11 mouse cellular contexts compared by ENCODE assay signal in the genomic region with DNA sequence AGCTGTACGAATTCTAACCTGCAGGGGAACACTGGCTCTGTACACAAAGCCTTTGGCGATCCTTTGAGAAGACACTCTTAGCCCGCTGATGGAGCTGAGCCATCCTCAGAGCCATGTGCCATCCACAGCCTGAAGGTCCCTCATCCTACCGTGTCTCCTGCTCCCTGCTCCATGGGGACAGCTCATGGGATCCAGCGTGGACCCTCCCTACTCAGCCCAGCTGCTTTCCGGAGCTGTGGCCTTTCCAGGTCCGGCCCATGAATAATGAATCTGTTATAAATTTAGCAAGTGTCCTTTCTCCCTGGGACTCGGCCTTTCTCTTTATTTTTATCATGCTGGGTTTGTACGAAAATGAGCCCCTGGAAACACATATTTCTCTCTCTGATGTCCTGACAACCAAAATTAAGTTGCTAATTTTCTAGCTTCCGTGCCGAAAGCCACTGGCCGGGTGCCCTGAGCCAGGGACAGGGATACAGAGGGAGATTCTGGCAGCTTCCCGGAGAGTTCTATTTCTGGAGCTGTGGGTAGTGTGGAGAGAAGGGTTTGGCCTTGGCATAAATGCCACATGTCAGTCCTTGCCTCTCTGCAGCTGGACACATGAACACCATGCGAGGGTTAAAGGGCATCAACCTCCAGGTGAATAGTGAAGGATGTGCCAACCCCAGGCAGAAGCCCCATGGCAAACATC. TPM values are rescaled to one million over a fixed set of nuclear protein-coding genes. Genes with fewer than 3 reads are reported as not detected.
DNase-seq lines count a peak whose midpoint lies in the region; ATAC-seq and TF ChIP-seq lines count a peak whose summit lies in the region.
"Had no signal": no experiment of that assay in that cellular context is flagged by ENCODE, and none has a peak within 500 bp of the region (broad histone marks: within the 10 kb centered on the region; RNA-seq: fewer than 3 reads in every experiment).

No protein-coding gene starts in this region.

- no peaks in the 10 kb centered on the region for H3K4me1 ChIP-seq in intestine, embryonic 16.5 days (ENCODE audit: control insufficient read depth, insufficient read depth, low read length)
- no peaks in the 10 kb centered on the region for H3K4me1 ChIP-seq in intestine, postnatal 0 days (replicated peaks; ENCODE audit: control insufficient read depth, insufficient read depth, low read length)
- peaks cover 11% of the 10 kb centered on the region for H3K4me1 ChIP-seq in heart, embryonic 13.5 days

- intact Hi-C loops in left cerebral cortex, postnatal 4 days (cut with DNase I), result no loop called here

- no peak overlapping the region for H3K4me2 ChIP-seq in intestine, embryonic 16.5 days (ENCODE audit: low read depth, low read length)
- no peak overlapping the region for H3K4me2 ChIP-seq in intestine, postnatal 0 days (replicated peaks; ENCODE audit: low read depth)
- H3K4me2 ChIP-seq in heart, embryonic 13.5 days, result no peak overlapping the region; the same call in 1 of the 2 replicates
- H3K4me2 ChIP-seq: midbrain, embryonic 12.5 days had no signal

- no peak overlapping the region for H3K27ac ChIP-seq in intestine, embryonic 16.5 days (ENCODE audit: low read length)
- no peak overlapping the region for H3K27ac ChIP-seq in intestine, postnatal 0 days (ENCODE audit: low read depth, low read length)
- H3K27ac ChIP-seq in heart, embryonic 13.5 days (replicated peaks), result no peak overlapping the region
- H3K27ac ChIP-seq: midbrain, embryonic 12.5 days had no signal

- WGBS in intestine, embryonic 16.5 days, result 68% methylated on average over 14 of the region's 14 CpGs
- 72% methylated on average over 14 of the region's 14 CpGs for WGBS in intestine, postnatal 0 days
- 60% methylated on average over 14 of the region's 14 CpGs for WGBS in heart, embryonic 13.5 days

- H3K4me3 ChIP-seq in intestine, embryonic 16.5 days (ENCODE audit: low read length), result no peak overlapping the region
- no peak overlapping the region for H3K4me3 ChIP-seq in intestine, postnatal 0 days (ENCODE audit: low read depth, low read length)
- H3K4me3 ChIP-seq in heart, embryonic 13.5 days, result no peak overlapping the region
- H3K4me3 ChIP-seq: midbrain, embryonic 12.5 days had no signal

- ATAC-seq in intestine, embryonic 16.5 days, result no peak
- no peak for ATAC-seq in intestine, postnatal 0 days
- no peak for ATAC-seq in heart, embryonic 13.5 days (ENCODE audit: extremely low read depth, insufficient number of reproducible peaks, low FRiP score, low TSS enrichment)
- ATAC-seq in erythroid progenitor cell, adult 5-6 weeks (replicated peaks; ENCODE audit: low FRiP score, poor library complexity, severe bottlenecking), result no peak

- no peak for TF ChIP-seq CTCF in intestine, postnatal 0 days (IDR thresholded peaks at IDR 0.05; ENCODE audit: low read depth)

- no peaks in the 10 kb centered on the region for H3K27me3 ChIP-seq in intestine, embryonic 16.5 days (replicated peaks; ENCODE audit: control insufficient read depth, insufficient read depth, low read length)
- no peaks in the 10 kb centered on the region for H3K27me3 ChIP-seq in intestine, postnatal 0 days (replicated peaks; ENCODE audit: control insufficient read depth, insufficient read depth, low read length)
- peaks cover 4% of the 10 kb centered on the region; the same call in 1 of the 2 replicates for H3K27me3 ChIP-seq in heart, embryonic 13.5 days (replicated peaks)

- no peaks in the 10 kb centered on the region for H3K9me3 ChIP-seq in intestine, embryonic 16.5 days (ENCODE audit: control insufficient read depth, low read length)
- H3K9me3 ChIP-seq in intestine, postnatal 0 days (ENCODE audit: control insufficient read depth), result no peaks in the 10 kb centered on the region
- no peaks in the 10 kb centered on the region for H3K9me3 ChIP-seq in heart, embryonic 13.5 days
- H3K9me3 ChIP-seq: midbrain, embryonic 12.5 days had no signal

- 0 out of 2 replicates have a peak overlapping the region, but pooled peaks have one; percentile 7 for H3K9ac ChIP-seq in intestine, embryonic 16.5 days (ENCODE audit: low read depth, low read length)
- no peak overlapping the region for H3K9ac ChIP-seq in intestine, postnatal 0 days (ENCODE audit: low read depth, low read length)
- H3K9ac ChIP-seq in heart, embryonic 13.5 days, result peak overlapping the region; percentile 38; the same call in 1 of the 2 replicates
- H3K9ac ChIP-seq: midbrain, embryonic 12.5 days had no signal

- no peaks in the 10 kb centered on the region for H3K36me3 ChIP-seq in intestine, embryonic 16.5 days (ENCODE audit: control insufficient read depth, insufficient read depth, low read length)
- H3K36me3 ChIP-seq in intestine, postnatal 0 days (ENCODE audit: control insufficient read depth, insufficient read depth), result no peaks in the 10 kb centered on the region
- no peaks in the 10 kb centered on the region for H3K36me3 ChIP-seq in heart, embryonic 13.5 days
- H3K36me3 ChIP-seq: midbrain, embryonic 12.5 days had no signal

- peak; percentile 37 to 45 for DNase-seq in cerebellum, postnatal 14 days
- DNase-seq in left cerebral cortex, postnatal 4 days, result peak; percentile 68
- no peak for DNase-seq in urinary bladder, postnatal 4 days (ENCODE audit: low spot score in 2 of 2)
- no peak for DNase-seq in spleen, postnatal 10 days (ENCODE audit: low spot score in 2 of 2)

RNA-seq across cellular contexts. Expression of a gene that starts 34.7 kb away (rescaled TPM):
- polyA plus RNA-seq in intestine, embryonic 16.5 days (2015; fragmentation: Nextera tagmentation; extraction: Ambion mirVana), result 0.16 TPM in 1 of 2 replicates, not detected in the other
- 0.39 and 2.2 TPM in 2 replicates for polyA plus RNA-seq in intestine, postnatal 0 days (2015; fragmentation: Nextera tagmentation; extraction: Ambion mirVana)
- 0.08 and 0.15 TPM in 2 replicates for polyA plus RNA-seq in heart, embryonic 13.5 days (2015; fragmentation: Nextera tagmentation; extraction: Ambion mirVana)
- not detected for total RNA-seq in left cerebral cortex, postnatal 4 days (2021)
- total RNA-seq in erythroid progenitor cell, adult 5-6 weeks (2015; ENCODE audit: low replicate concordance), result not detected in 2 replicates
- not detected in 2 replicates for total RNA-seq in erythroid progenitor cell, adult 5-6 weeks (2017; ENCODE audit: low replicate concordance)
- total RNA-seq: layer of hippocampus, adult 8-10 months; MEL had no signal

Comparison
In these comparisons a context has a peak if more than half of its experiments do, and no peak if none do; other contexts are left out.
1. DNase-seq: peak in cerebellum, postnatal 14 days (2 of 2) and left cerebral cortex, postnatal 4 days (single experiment); none in urinary bladder, postnatal 4 days (0 of 2) and spleen, postnatal 10 days (0 of 2).